Mouse (Mus musculus): ENCODE data around the gene Tecpr2.

DNA sequence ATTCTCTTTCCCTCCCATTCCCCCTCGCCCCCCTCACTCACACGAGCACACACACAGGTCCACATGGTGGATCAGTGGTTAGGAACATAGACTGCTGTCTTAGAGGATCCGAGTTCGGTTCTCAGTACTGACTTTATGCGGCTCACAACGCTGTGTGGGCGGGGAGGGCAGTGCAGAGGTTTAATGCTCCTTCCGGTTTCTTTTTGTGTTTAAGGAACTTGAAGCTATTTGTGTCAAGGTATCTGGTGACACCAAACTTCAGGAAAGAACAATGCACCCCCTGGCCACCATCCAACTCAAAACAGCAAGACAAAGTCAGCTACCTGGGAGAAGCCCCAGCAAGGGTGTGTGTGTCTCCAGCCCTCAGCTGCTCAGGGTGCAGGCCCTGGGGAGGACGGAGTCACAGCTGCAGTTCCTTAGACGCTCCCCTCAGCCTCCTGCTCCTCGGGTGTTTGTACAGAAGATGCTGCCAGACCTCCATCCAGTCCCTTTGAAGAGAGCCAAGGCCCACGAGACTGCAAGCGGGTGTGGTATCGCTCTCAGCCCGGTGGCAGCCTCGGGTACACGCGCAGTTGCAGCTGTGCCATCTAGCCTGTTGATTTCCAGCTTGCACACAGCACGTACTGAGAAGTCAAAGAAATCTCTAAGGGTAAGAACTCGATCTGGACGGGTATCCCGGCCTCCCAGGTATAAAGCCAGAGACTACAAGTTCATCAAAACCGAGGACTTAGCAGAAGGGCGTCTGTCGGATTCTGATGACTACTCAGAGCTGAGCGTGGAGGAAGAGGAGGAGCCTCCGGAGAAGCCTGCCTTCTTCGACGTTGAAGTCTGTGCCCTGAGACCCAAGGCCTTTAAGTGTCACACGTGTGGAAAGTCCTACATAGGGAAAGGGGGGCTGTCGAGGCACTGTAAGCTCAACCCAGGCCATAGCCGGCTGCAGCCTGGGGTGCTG lies 34.0 kb upstream of the Tecpr2 start:
- TF ChIP-seq CTCF (IDR thresholded peaks at IDR 0.05; ENCODE audit: control insufficient read depth, insufficient read depth, low read length) (no peak), POLR2A (IDR thresholded peaks at IDR 0.05; ENCODE audit: borderline replicate concordance, control insufficient read depth, low read depth, low read length) (no peak)
